Mouse (Mus musculus) activated CD4-positive, CD25-positive, alpha-beta regulatory T cell (primary cell): ENCODE results near the gene 4931422A03Rik. TPM values are rescaled to one million over a fixed set of nuclear protein-coding genes. Genes with fewer than 3 reads are reported as not detected.

Source experiments
- polyA plus RNA-seq, 2 experiments: library from polyadenylated mRNA; unstranded; fragments of 100-300 nt; shearing (Covaris generic); gene quantifications; one replicate each; pipeline ENCODE4 v1.2.1; 2017

The 4931422A03Rik gene
- 1 to 10 TPM; 2.4 to 3.2 TPM for polyA plus RNA-seq

DNA sequence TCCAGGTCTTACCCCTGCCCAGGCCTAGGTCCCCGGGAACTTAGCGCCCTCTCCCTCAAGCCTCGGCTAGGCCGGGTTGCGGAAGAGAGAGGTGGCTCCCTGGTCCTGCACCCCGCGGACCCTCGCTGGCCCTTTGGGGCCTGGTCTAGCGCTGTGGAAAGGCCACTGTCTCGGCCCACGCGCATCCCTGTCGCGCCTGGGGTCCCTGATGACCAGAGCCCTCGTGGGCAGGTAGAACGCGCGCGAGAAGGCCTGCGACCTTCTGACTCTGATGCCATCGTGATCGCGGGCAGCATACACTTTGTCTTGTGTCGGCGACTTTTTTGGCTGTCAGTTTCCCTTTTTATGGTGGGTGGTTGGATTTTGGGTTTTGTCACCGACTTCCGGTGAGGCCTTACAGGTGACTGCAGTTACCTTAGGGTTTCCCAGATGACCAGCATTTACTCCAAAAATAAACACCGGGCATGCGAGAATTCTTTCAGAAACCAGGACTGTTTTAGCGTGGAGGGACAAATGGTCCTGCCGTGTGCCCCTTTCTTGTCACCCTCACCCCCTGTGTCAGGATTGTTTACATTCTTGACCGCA lies at the start of gene 4931422A03Rik:
Gene 4931422A03Rik (minus strand): TSS at position 223 of the 585 bp plus-strand sequence.

DNA sequence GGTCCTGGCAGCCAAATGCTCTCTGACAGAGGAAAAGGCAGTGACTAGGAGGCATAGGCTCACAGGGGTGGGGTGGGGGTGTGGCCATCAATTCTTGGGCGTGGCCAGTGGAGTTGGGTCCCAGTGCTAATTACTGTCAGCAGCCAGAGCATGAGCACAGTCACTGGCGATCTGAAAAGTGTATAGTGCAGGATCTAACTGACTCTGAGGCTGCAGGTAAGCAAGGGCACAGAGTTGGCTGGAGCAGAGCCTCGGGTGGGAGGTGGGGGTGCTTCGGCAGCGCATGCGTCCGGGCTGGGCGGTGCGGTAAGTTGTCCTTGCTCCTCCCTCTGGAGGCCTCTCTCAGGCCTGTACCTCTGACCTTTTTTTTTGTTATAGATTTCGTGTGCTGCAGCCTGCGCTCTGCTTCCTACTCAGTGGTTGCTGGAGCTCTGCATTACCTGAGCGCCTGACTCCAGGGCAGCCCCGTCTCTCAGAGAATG lies 41.6 kb upstream of the 4931422A03Rik start, which contains the start of gene Cd59b:
Gene Cd59b (plus strand): TSS at position 146 of the 482 bp plus-strand sequence.

GRCm38 (mm10) chr2:104068450-104068849 lies 40.3 kb upstream of the 4931422A03Rik start, which contains the start of gene Gm10799:
Gene Gm10799 (minus strand): TSS chr2:104068550.

DNA sequence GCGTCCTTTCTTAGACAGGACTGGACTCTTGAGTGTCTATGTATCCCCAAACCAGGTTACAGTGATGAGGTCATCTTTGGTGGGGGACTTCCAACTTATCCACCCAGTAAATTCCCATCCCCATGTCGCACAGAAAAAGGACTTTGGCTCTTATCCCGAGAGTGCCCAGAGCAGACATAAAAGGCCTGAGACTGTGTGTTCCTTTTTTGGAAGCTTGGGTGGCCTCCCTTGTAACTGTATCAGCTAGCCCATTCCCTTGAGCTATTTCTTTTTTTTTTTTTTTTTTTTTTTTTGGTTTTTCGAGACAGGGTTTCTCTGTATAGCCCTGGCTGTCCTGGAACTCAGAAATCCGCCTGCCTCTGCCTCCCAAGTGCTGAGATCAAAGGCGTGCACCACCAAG lies 37.4 kb upstream of the 4931422A03Rik start, which contains the start of gene Gm10912:
Gene Gm10912 (plus strand): TSS at position 301 of the 400 bp plus-strand sequence.

DNA sequence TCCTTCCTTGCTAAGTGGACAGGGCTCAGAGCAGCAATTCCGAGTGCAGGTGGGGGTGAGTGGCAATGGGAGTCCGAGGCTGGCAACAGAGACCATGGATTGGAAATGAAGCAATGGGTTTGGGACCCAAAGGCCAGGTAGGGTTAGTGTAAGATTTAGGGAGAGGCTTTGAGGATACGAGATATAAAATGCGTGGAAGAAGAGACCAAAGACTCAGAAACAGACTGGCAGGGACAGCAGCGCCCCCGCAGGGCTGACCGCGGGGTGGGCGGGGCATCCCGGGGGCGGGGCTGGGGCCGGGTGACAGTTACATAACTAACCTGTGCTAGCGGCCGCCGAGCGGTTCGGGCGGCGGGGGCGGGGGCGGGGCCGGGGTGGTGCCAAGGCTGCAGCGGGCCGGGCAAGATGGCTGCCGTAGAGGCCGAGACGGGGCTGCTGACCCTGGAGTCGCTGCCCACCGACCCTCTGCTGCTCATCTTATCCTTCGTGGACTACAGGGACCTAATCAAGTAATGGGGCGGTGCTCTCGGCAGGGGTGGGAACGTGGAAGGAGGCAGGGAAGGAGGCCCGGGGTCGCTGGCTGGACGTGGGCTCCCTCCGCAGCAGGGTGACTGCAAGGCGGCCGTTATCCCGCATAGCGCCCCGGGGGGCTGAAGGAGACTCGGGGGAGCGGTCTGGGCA lies 563 bp downstream of the 4931422A03Rik start, which contains the start of gene Fbxo3:
Gene Fbxo3 (plus strand): TSS at position 264 of the 681 bp plus-strand sequence.

DNA sequence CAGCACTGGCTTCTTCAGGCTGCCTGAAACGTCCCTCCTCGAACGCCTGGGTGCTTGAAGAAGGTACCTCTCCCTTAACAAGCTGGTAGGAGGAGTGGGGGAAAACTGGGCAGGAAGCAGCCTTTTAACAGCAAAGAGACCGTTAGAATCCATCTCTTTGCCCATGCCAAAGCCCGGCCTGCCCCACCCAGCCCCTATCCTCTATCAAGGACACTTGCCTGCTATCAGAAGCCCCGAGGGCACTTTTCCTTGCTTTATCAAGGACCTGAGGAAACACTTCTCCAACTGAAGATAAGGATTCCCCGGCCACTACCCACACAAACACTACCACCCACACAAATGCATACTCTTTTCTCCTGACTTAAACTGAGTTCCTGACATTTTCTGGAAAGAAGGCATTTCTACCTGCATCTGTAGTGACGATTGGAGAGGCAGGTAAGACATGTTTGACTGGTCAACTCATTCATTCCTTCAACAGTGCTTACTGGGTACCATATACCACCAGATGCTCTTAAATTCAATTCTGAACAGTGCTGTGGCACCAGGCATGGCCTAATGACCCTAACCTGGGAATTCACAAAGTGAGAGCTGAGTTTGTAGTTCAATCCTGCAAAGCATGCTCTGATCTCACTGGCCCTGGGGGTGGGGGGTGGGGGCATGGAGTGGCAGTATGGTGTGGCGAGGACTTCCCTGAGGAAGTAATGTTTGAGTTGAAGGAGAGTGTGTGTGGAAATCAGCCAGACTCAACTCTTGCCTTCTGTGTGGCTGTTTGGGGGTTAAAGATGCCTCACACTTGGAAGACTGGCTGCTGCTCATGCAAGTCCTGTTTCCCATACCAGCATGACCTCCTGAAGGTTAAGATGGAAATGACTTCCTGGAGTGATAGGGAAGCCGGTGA lies 70.3 kb downstream of the 4931422A03Rik start, which contains the start of gene Lmo2:
Gene Lmo2 (plus strand): TSS at position 338 of the 898 bp plus-strand sequence.

Other genes with a start within 250 kb of the 4931422A03Rik start
- gene Caprin1, start 230.7 kb downstream of the 4931422A03Rik start, polyA plus RNA-seq, result 100 to 1,000 TPM; 223 to 238 TPM
- 1 to 10 TPM; 2.7 to 5.4 TPM for gene Lmo2, start 70.4 kb downstream of the 4931422A03Rik start, polyA plus RNA-seq
- gene Fbxo3, start 640 bp downstream of the 4931422A03Rik start, polyA plus RNA-seq, result 10 to 100 TPM; 57.4 to 64.8 TPM
- under 1 TPM in 1 of 2 experiments, not detected in 1; 0.65 TPM for gene Gm10912, start 37.5 kb upstream of the 4931422A03Rik start, polyA plus RNA-seq
- gene Gm10799, start 40.2 kb upstream of the 4931422A03Rik start, polyA plus RNA-seq, result not detected
- under 1 TPM in 1 of 2 experiments, not detected in 1; 0.56 TPM for gene Cd59b, start 41.5 kb upstream of the 4931422A03Rik start, polyA plus RNA-seq
- under 1 TPM; 0.41 TPM for gene Cd59a, start 67.4 kb upstream of the 4931422A03Rik start, polyA plus RNA-seq
- not detected for gene A930018P22Rik, start 94.4 kb upstream of the 4931422A03Rik start, polyA plus RNA-seq